8 mouse cellular contexts compared by ENCODE assay signal in the genomic region with DNA sequence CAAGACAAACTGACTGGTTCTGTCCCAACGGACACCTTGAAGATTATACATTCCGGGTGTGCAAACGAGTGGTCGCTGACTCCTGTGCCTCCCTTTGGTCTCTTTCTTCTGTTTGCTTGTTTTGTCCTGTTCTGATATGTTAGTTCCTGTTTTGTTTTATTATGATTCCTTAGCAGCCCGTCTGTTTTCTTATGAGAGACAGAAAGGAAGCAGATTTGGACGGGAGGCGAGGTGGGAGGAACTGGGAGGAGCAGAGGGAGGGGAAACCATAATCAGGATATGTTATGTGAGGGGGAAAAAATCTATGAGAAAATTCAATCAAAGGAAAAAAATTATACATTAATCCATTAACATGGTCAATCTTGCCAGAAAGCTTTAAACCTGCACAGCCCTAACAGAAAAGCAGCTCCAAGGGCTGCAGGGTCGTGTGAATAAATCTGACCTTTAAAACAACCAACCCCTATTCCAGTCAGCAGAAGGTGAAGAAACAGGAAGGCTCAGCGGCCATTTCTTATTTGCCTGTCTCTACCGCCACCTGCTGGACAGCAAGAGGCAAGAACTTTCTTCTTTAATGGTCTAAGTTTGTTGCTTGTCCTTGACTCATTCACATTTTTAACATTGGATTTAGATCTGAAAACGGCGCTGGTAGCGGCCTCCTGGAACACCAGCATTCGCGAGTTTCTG. TPM values are rescaled to one million over a fixed set of nuclear protein-coding genes. Genes with fewer than 3 reads are reported as not detected.
DNase-seq lines count a peak whose midpoint lies in the region; ATAC-seq and TF ChIP-seq lines count a peak whose summit lies in the region.

No protein-coding gene starts in this region.

- H3K4me2 ChIP-seq in embryonic facial prominence, embryonic 13.5 days = peak overlapping the region; percentile 9; the same call in 1 of the 2 replicates
- H3K4me2 ChIP-seq in liver, embryonic 11.5 days = no peak overlapping the region
- peak overlapping the region; percentile 46 for H3K4me2 ChIP-seq in myocyte (ENCODE audit: low read depth)

- no peak overlapping the region for H3K4me3 ChIP-seq in embryonic facial prominence, embryonic 13.5 days
- no peak overlapping the region for H3K4me3 ChIP-seq in liver, embryonic 11.5 days (ENCODE audit: low read depth, low read length)
- no peak overlapping the region for H3K4me3 ChIP-seq in myocyte

- H3K27me3 ChIP-seq in embryonic facial prominence, embryonic 13.5 days = no peaks in the 10 kb centered on the region
- H3K27me3 ChIP-seq in liver, embryonic 11.5 days (replicated peaks; ENCODE audit: control insufficient read depth, insufficient read depth, low read length) = no peaks in the 10 kb centered on the region
- no peaks in the 10 kb centered on the region for H3K27me3 ChIP-seq in myocyte (ENCODE audit: control insufficient read depth, insufficient read depth, insufficient read length)

- H3K9me3 ChIP-seq in embryonic facial prominence, embryonic 13.5 days = no peaks in the 10 kb centered on the region
- H3K9me3 ChIP-seq in liver, embryonic 11.5 days (ENCODE audit: control insufficient read depth, low read length) = no peaks in the 10 kb centered on the region

- no peak overlapping the region for H3K27ac ChIP-seq in embryonic facial prominence, embryonic 13.5 days
- H3K27ac ChIP-seq in liver, embryonic 11.5 days (ENCODE audit: low read depth, low read length) = no peak overlapping the region

- H3K9ac ChIP-seq in embryonic facial prominence, embryonic 13.5 days = no peak overlapping the region
- no peak overlapping the region for H3K9ac ChIP-seq in liver, embryonic 11.5 days (ENCODE audit: low read depth, low read length)

- H3K79me2 ChIP-seq in myocyte (ENCODE audit: control insufficient read depth, insufficient read depth) = no peaks in the 10 kb centered on the region

- no peak for TF ChIP-seq POLR2A in myocyte (IDR thresholded peaks at IDR 0.05; ENCODE audit: insufficient read length, low read depth)

- no peak overlapping the region for H3ac ChIP-seq in myocyte (ENCODE audit: control insufficient read depth, insufficient read length)

- H3K36me3 ChIP-seq in embryonic facial prominence, embryonic 13.5 days = peaks cover 23% of the 10 kb centered on the region
- H3K36me3 ChIP-seq in liver, embryonic 11.5 days (ENCODE audit: control insufficient read depth, insufficient read depth, low read length) = peaks cover 5% of the 10 kb centered on the region
- H3K36me3 ChIP-seq in myocyte (ENCODE audit: control insufficient read depth, insufficient read depth) = no peaks in the 10 kb centered on the region

- DNase-seq in CD4-positive helper T cell, adult 2 months (ENCODE audit: low read depth, low spot score) = peak; percentile 80
- DNase-seq in adrenal gland, postnatal 4 days (ENCODE audit: low spot score in 2 of 2) = peak; percentile 24 to 63
- DNase-seq in heart, adult 8-10 months (ENCODE audit: low spot score) = peak; percentile 89
- DNase-seq in kidney, adult 8-10 months = peak; percentile 81 to 84
- peak; percentile 48 for DNase-seq in liver, embryonic 11.5 days (ENCODE audit: low spot score)
- peak; percentile 70 to 91 for DNase-seq in spleen, postnatal 4 days (ENCODE audit: low spot score in 2 of 2)

- peaks cover 10% of the 10 kb centered on the region; the same call in 1 of the 2 replicates for H3K4me1 ChIP-seq in embryonic facial prominence, embryonic 13.5 days
- H3K4me1 ChIP-seq in liver, embryonic 11.5 days (replicated peaks; ENCODE audit: control insufficient read depth, insufficient read depth, low read length) = no peaks in the 10 kb centered on the region

- no peak for ATAC-seq in embryonic facial prominence, embryonic 13.5 days (ENCODE audit: insufficient number of reproducible peaks, insufficient read depth, low FRiP score, low TSS enrichment, low read depth)
- ATAC-seq in liver, embryonic 11.5 days (replicated peaks; ENCODE audit: low FRiP score) = peak; percentile 33; the same call in 1 of the 2 replicates

- 33% methylated on average over 15 of the region's 15 CpGs for WGBS in embryonic facial prominence, embryonic 13.5 days
- WGBS in liver, embryonic 11.5 days = 34% methylated on average over 15 of the region's 15 CpGs

TF ChIP-seq in myocyte, 11 proteins besides CTCF, POLR2A, EP300 and RAD21:
- no peak for TF ChIP-seq USF1 (IDR thresholded peaks at IDR 0.05; ENCODE audit: low read depth)
- TF ChIP-seq POLR2AphosphoS2 (IDR thresholded peaks at IDR 0.05; ENCODE audit: insufficient read length, low read depth) = no peak
- TF ChIP-seq CEBPB (IDR thresholded peaks at IDR 0.05; ENCODE audit: insufficient read depth, poor library complexity, severe bottlenecking) = no peak
- TF ChIP-seq E2F4 (IDR thresholded peaks at IDR 0.05; ENCODE audit: insufficient read depth) = no peak
- TF ChIP-seq REST (IDR thresholded peaks at IDR 0.05; ENCODE audit: insufficient read depth, insufficient read length) = no peak
- no peak for TF ChIP-seq MAX (IDR thresholded peaks at IDR 0.05; ENCODE audit: low read depth)
- TF ChIP-seq SRF (IDR thresholded peaks at IDR 0.05; ENCODE audit: control insufficient read depth, insufficient read length, low read depth) = no peak
- no peak for TF ChIP-seq MYOG (IDR thresholded peaks at IDR 0.05; ENCODE audit: control insufficient read depth in 1 of 3, insufficient read depth in 1 of 3, insufficient read length in 2 of 3, low read depth in 2 of 3)
- no peak for TF ChIP-seq MYOD1 (IDR thresholded peaks at IDR 0.05; ENCODE audit: control insufficient read depth in 1 of 3, insufficient read length in 2 of 3, low read depth in 2 of 3)
- TF ChIP-seq TCF12 (IDR thresholded peaks at IDR 0.05; ENCODE audit: insufficient read depth, poor library complexity, severe bottlenecking) = no peak
- TF ChIP-seq TCF3 (IDR thresholded peaks at IDR 0.05; ENCODE audit: insufficient read length, low read depth) = no peak

RNA-seq across cellular contexts. Expression of gene Hmgb2, which starts 19.1 kb away (rescaled TPM):
- 100 to 1,000 TPM; 172 to 189 TPM for total RNA-seq in adrenal gland, postnatal 4 days (2021)
- 362 and 415 TPM in 2 replicates for polyA plus RNA-seq in embryonic facial prominence, embryonic 13.5 days (2015; fragmentation: Nextera tagmentation; extraction: Ambion mirVana)
- total RNA-seq in heart, adult 8-10 months (2022) = 10 to 100 TPM; 14.2 to 17.3 (median 14.8) TPM
- 539 and 542 TPM in 2 replicates for polyA plus RNA-seq in liver, embryonic 11.5 days (2014; fragmentation: Nextera tagmentation; extraction: Ambion mirVana)
- 24.9 TPM for polyA plus RNA-seq in myocyte (2012; fragmentation: generic; extraction: Trizol)

RNA-seq across cellular contexts. Expression of gene Sap30, which starts 43.1 kb away (rescaled TPM):
- total RNA-seq in adrenal gland, postnatal 4 days (2021) = 10 to 100 TPM; 15.6 to 15.9 TPM
- polyA plus RNA-seq in embryonic facial prominence, embryonic 13.5 days (2015; fragmentation: Nextera tagmentation; extraction: Ambion mirVana) = 40.4 and 45.6 TPM in 2 replicates
- total RNA-seq in heart, adult 8-10 months (2022) = 10 to 100 TPM; 13.2 to 15.6 (median 14.3) TPM
- 42.9 and 45.7 TPM in 2 replicates for polyA plus RNA-seq in liver, embryonic 11.5 days (2014; fragmentation: Nextera tagmentation; extraction: Ambion mirVana)
- polyA plus RNA-seq in myocyte (2012; fragmentation: generic; extraction: Trizol) = 32.5 TPM

Comparison
In these comparisons a context has a peak if more than half of its experiments do, and no peak if none do; other contexts are left out.
1. RNA of gene Hmgb2, which starts 19.1 kb away (polyA plus RNA-seq): 539 to 542 TPM in liver, embryonic 11.5 days and 362 to 415 TPM in embryonic facial prominence, embryonic 13.5 days; 24.9 TPM in myocyte (single experiment); every median in the first group is over 10 times any median in the second.
2. Peak in every context shown above with its lines, with median percentiles within 50 percentile points of each other: DNase-seq.